Mouse (Mus musculus): Measurements from ENCODE around the gene Dock9. TPM values are rescaled to one million over a fixed set of nuclear protein-coding genes. Genes with fewer than 3 reads are reported as not detected.

Dock9 gene
- polyA plus RNA-seq, 1 experiment from 2014 or later: 15.7 TPM

- Histone ChIP-seq H3K4me1 (ENCODE audit: control insufficient read depth, insufficient read depth, low read length) (peaks cover 5% of the 10 kb centered on the region), H3K4me2 (ENCODE audit: low read depth, low read length) (no peak overlapping the region), H3K9me3 (replicated peaks; ENCODE audit: control insufficient read depth, low read length) (no peaks in the 10 kb centered on the region), H3K27me3 (ENCODE audit: control insufficient read depth, insufficient read depth, low read length) (no peaks in the 10 kb centered on the region), H3K4me3 (replicated peaks; ENCODE audit: low read length) (no peak overlapping the region), H3K27ac (ENCODE audit: low read length) (no peak overlapping the region), H3K36me3 (ENCODE audit: control insufficient read depth, insufficient read depth, low read length) (no peaks in the 10 kb centered on the region), H3K9ac (ENCODE audit: low read length) (no peak overlapping the region)
- WGBS: 62% methylated on average over 3 of the region's 3 CpGs
- no peak for ATAC-seq (ENCODE audit: insufficient read depth, low FRiP score)
Measured at GRCm38 (mm10) chr14:121706482-121706901, 91.1 kb downstream of the Dock9 start.

GRCm38 (mm10) chr14:121705644-121706043 lies 92.0 kb downstream of the Dock9 start:
- Histone ChIP-seq H3K4me3 (replicated peaks; ENCODE audit: low read length) (no peak overlapping the region), H3K9me3 (replicated peaks; ENCODE audit: control insufficient read depth, low read length) (no peaks in the 10 kb centered on the region), H3K27me3 (ENCODE audit: control insufficient read depth, insufficient read depth, low read length) (no peaks in the 10 kb centered on the region), H3K36me3 (ENCODE audit: control insufficient read depth, insufficient read depth, low read length) (no peaks in the 10 kb centered on the region), H3K4me1 (ENCODE audit: control insufficient read depth, insufficient read depth, low read length) (peaks cover 5% of the 10 kb centered on the region), H3K9ac (ENCODE audit: low read length) (no peak overlapping the region), H3K4me2 (ENCODE audit: low read depth, low read length) (no peak overlapping the region), H3K27ac (ENCODE audit: low read length) (no peak overlapping the region)
- ATAC-seq (ENCODE audit: insufficient read depth, low FRiP score): no peak
- WGBS: 65% methylated on average over 5 of the region's 5 CpGs

- Histone ChIP-seq H3K27me3 (ENCODE audit: control insufficient read depth, insufficient read depth, low read length) (no peaks in the 10 kb centered on the region), H3K4me2 (ENCODE audit: low read depth, low read length) (no peak overlapping the region), H3K9me3 (replicated peaks; ENCODE audit: control insufficient read depth, low read length) (no peaks in the 10 kb centered on the region), H3K4me1 (ENCODE audit: control insufficient read depth, insufficient read depth, low read length) (peaks cover 16% of the 10 kb centered on the region), H3K36me3 (ENCODE audit: control insufficient read depth, insufficient read depth, low read length) (no peaks in the 10 kb centered on the region), H3K9ac (ENCODE audit: low read length) (no peak overlapping the region), H3K27ac (ENCODE audit: low read length) (0 out of 2 replicates have a peak overlapping the region, but pooled peaks have one; percentile 21), H3K4me3 (replicated peaks; ENCODE audit: low read length) (no peak overlapping the region)
- WGBS: 41% methylated on average over 4 of the region's 4 CpGs
- ATAC-seq (ENCODE audit: insufficient read depth, low FRiP score): no peak
Measured at GRCm38 (mm10) chr14:121702534-121702933, 95.1 kb downstream of the Dock9 start.

- Histone ChIP-seq H3K4me1 (ENCODE audit: control insufficient read depth, insufficient read depth, low read length) (peaks cover 23% of the 10 kb centered on the region), H3K4me2 (ENCODE audit: low read depth, low read length) (no peak overlapping the region), H3K36me3 (ENCODE audit: control insufficient read depth, insufficient read depth, low read length) (no peaks in the 10 kb centered on the region), H3K27me3 (ENCODE audit: control insufficient read depth, insufficient read depth, low read length) (no peaks in the 10 kb centered on the region), H3K27ac (ENCODE audit: low read length) (no peak overlapping the region), H3K9me3 (replicated peaks; ENCODE audit: control insufficient read depth, low read length) (no peaks in the 10 kb centered on the region), H3K9ac (ENCODE audit: low read length) (no peak overlapping the region), H3K4me3 (replicated peaks; ENCODE audit: low read length) (no peak overlapping the region)
- WGBS: 56% methylated on average over 1 of the region's 1 CpGs
- ATAC-seq (ENCODE audit: insufficient read depth, low FRiP score): no peak
Measured at GRCm38 (mm10) chr14:121700013-121700412, 97.6 kb downstream of the Dock9 start.

- Histone ChIP-seq H3K4me3 (replicated peaks; ENCODE audit: low read length) (peak overlapping the region; percentile 49), H3K9me3 (replicated peaks; ENCODE audit: control insufficient read depth, low read length) (no peaks in the 10 kb centered on the region), H3K4me1 (ENCODE audit: control insufficient read depth, insufficient read depth, low read length) (peaks cover 22% of the 10 kb centered on the region), H3K27ac (ENCODE audit: low read length) (peak overlapping the region; percentile 88), H3K27me3 (ENCODE audit: control insufficient read depth, insufficient read depth, low read length) (no peaks in the 10 kb centered on the region), H3K4me2 (ENCODE audit: low read depth, low read length) (peak overlapping the region; percentile 50), H3K9ac (ENCODE audit: low read length) (peak overlapping the region; percentile 70), H3K36me3 (ENCODE audit: control insufficient read depth, insufficient read depth, low read length) (no peaks in the 10 kb centered on the region)
- WGBS: 16% methylated on average over 7 of the region's 7 CpGs
- no peak for ATAC-seq (ENCODE audit: insufficient read depth, low FRiP score)
Measured at GRCm38 (mm10) chr14:121698620-121698950, 99.1 kb downstream of the Dock9 start.

GRCm38 (mm10) chr14:121697709-121698619 lies 99.7 kb downstream of the Dock9 start:
- peak; percentile 74 for ATAC-seq (ENCODE audit: insufficient read depth, low FRiP score)

GRCm38 (mm10) chr14:121697143-121697680 lies 100.4 kb downstream of the Dock9 start:
- Histone ChIP-seq H3K4me3 (replicated peaks; ENCODE audit: low read length) (peak overlapping the region; percentile 49), H3K9me3 (replicated peaks; ENCODE audit: control insufficient read depth, low read length) (no peaks in the 10 kb centered on the region), H3K4me2 (ENCODE audit: low read depth, low read length) (peak overlapping the region; percentile 50), H3K27me3 (ENCODE audit: control insufficient read depth, insufficient read depth, low read length) (no peaks in the 10 kb centered on the region), H3K27ac (ENCODE audit: low read length) (peak overlapping the region; percentile 88), H3K36me3 (ENCODE audit: control insufficient read depth, insufficient read depth, low read length) (no peaks in the 10 kb centered on the region), H3K9ac (ENCODE audit: low read length) (peak overlapping the region; percentile 70; the same call in 1 of the 2 replicates), H3K4me1 (ENCODE audit: control insufficient read depth, insufficient read depth, low read length) (peaks cover 18% of the 10 kb centered on the region)
- 16% methylated on average over 9 of the region's 9 CpGs for WGBS
- no peak for ATAC-seq (ENCODE audit: insufficient read depth, low FRiP score)

More at GRCm38 (mm10) chr14:121697709-121698619, 99.7 kb downstream of the Dock9 start:
- H3K4me3 ChIP-seq (replicated peaks; ENCODE audit: low read length): peak overlapping the region; percentile 49
- 9% methylated on average over 23 of the region's 23 CpGs for WGBS
- peak overlapping the region; percentile 70 for H3K9ac ChIP-seq (ENCODE audit: low read length)
- H3K36me3 ChIP-seq (ENCODE audit: control insufficient read depth, insufficient read depth, low read length): no peaks in the 10 kb centered on the region
- peak overlapping the region; percentile 88 for H3K27ac ChIP-seq (ENCODE audit: low read length)
- no peaks in the 10 kb centered on the region for H3K27me3 ChIP-seq (ENCODE audit: control insufficient read depth, insufficient read depth, low read length)
- no peaks in the 10 kb centered on the region for H3K9me3 ChIP-seq (replicated peaks; ENCODE audit: control insufficient read depth, low read length)
- peak overlapping the region; percentile 50 for H3K4me2 ChIP-seq (ENCODE audit: low read depth, low read length)
- peaks cover 21% of the 10 kb centered on the region for H3K4me1 ChIP-seq (ENCODE audit: control insufficient read depth, insufficient read depth, low read length)

GRCm38 (mm10) chr14:121696429-121697118 lies 101.1 kb downstream of the Dock9 start:
- Histone ChIP-seq H3K9ac (ENCODE audit: low read length) (peak overlapping the region; percentile 70; the same call in 1 of the 2 replicates), H3K4me3 (replicated peaks; ENCODE audit: low read length) (peak overlapping the region; percentile 49), H3K4me2 (ENCODE audit: low read depth, low read length) (peak overlapping the region; percentile 50), H3K27me3 (ENCODE audit: control insufficient read depth, insufficient read depth, low read length) (no peaks in the 10 kb centered on the region), H3K36me3 (ENCODE audit: control insufficient read depth, insufficient read depth, low read length) (no peaks in the 10 kb centered on the region), H3K9me3 (replicated peaks; ENCODE audit: control insufficient read depth, low read length) (no peaks in the 10 kb centered on the region), H3K27ac (ENCODE audit: low read length) (no peak overlapping the region), H3K4me1 (ENCODE audit: control insufficient read depth, insufficient read depth, low read length) (peaks cover 18% of the 10 kb centered on the region)
- ATAC-seq (ENCODE audit: insufficient read depth, low FRiP score): no peak
- WGBS: 53% methylated on average over 8 of the region's 8 CpGs

GRCm38 (mm10) chr14:121694706-121695105 lies 102.9 kb downstream of the Dock9 start:
- no peaks in the 10 kb centered on the region for H3K36me3 ChIP-seq (ENCODE audit: control insufficient read depth, insufficient read depth, low read length)
- no peak for ATAC-seq (ENCODE audit: insufficient read depth, low FRiP score)
- H3K4me3 ChIP-seq (replicated peaks; ENCODE audit: low read length): no peak overlapping the region
- H3K27ac ChIP-seq (ENCODE audit: low read length): no peak overlapping the region
- no peaks in the 10 kb centered on the region for H3K9me3 ChIP-seq (replicated peaks; ENCODE audit: control insufficient read depth, low read length)
- H3K4me1 ChIP-seq (ENCODE audit: control insufficient read depth, insufficient read depth, low read length): peaks cover 18% of the 10 kb centered on the region
- H3K4me2 ChIP-seq (ENCODE audit: low read depth, low read length): no peak overlapping the region
- WGBS: 90% methylated on average over 3 of the region's 3 CpGs
- H3K9ac ChIP-seq (ENCODE audit: low read length): no peak overlapping the region
- no peaks in the 10 kb centered on the region for H3K27me3 ChIP-seq (ENCODE audit: control insufficient read depth, insufficient read depth, low read length)
